Mouse (Mus musculus) midbrain, postnatal 0 days (tissue): ENCODE data around the gene Ugt1a9. TPM values are rescaled to one million over a fixed set of nuclear protein-coding genes. Genes with fewer than 3 reads are reported as not detected.

Experiments
- ATAC-seq: fragments of 200-750 bp; cut with Nextera tagmentation; 2 replicates; pipeline ENCODE4 v1.8.0; 2017; ENCODE audit warnings: moderate number of reproducible peaks, mild to moderate bottlenecking, moderate TSS enrichment, moderate library complexity; ENCODE audit not compliant: low FRiP score
- DNase-seq: peaks from one replicate; pipeline ENCODE4 v3.0.0-alpha.2; 2015; ENCODE audit warnings: low spot score
- H3K27ac ChIP-seq: fragments of 300-500 bp; sonication (generic); 2 replicates; pipeline ENCODE4 v1.5.1; 2014; ENCODE audit warnings: low read depth, mild to moderate bottlenecking, low read length, mixed read lengths
- H3K27me3 ChIP-seq: fragments of 300-500 bp; sonication (generic); 2 replicates; pipeline ENCODE4 v1.6.1; 2014; ENCODE audit warnings: low read length, control low read depth, mixed read lengths; ENCODE audit not compliant: insufficient read depth
- H3K36me3 ChIP-seq: fragments of 300-500 bp; sonication (generic); 2 replicates; pipeline ENCODE4 v1.6.1; 2014; ENCODE audit warnings: low read length, control low read depth, mixed read lengths; ENCODE audit not compliant: insufficient read depth
- H3K4me1 ChIP-seq: fragments of 300-500 bp; sonication (generic); 2 replicates; pipeline ENCODE4 v1.6.1; 2014; ENCODE audit warnings: mild to moderate bottlenecking, control low read depth, antibody characterized with exemption, low read length, mixed read lengths; ENCODE audit not compliant: insufficient read depth
- H3K4me2 ChIP-seq: fragments of 300-500 bp; sonication (generic); 2 replicates; pipeline ENCODE4 v1.6.1; 2014; ENCODE audit warnings: low read depth, mild to moderate bottlenecking, low read length, mixed read lengths; ENCODE audit not compliant: poor library complexity, severe bottlenecking
- H3K4me3 ChIP-seq: fragments of 300-500 bp; sonication (generic); 2 replicates; pipeline ENCODE4 v1.5.1; 2014; ENCODE audit warnings: low read depth, mild to moderate bottlenecking, low read length, moderate library complexity
- H3K9ac ChIP-seq: fragments of 300-500 bp; sonication (generic); replicated peaks from 2 replicates; pipeline ENCODE4 v1.6.1; 2014; ENCODE audit warnings: mild to moderate bottlenecking, low read length, moderate library complexity, mixed read lengths; ENCODE audit not compliant: poor library complexity, severe bottlenecking
- H3K9me3 ChIP-seq: fragments of 300-500 bp; sonication (generic); 2 replicates; pipeline ENCODE4 v1.6.1; 2016; ENCODE audit warnings: low read length, control low read depth
- CTCF ChIP-seq: IDR thresholded peaks from 2 replicates; pipeline ENCODE4 v1.5.1; 2016; ENCODE audit warnings: antibody characterized with exemption, mild to moderate bottlenecking
- WGBS: fragments of 180-500 bp; shearing (Covaris S2); extraction: QIAGEN DNeasy Blood & Tissue Kit; methylation state at CpG from one replicate; pipeline ENCODE4 v1.1.7; 2014; 5-methylcytosine and 5-hydroxymethylcytosine counted together
- polyA plus RNA-seq: library from polyadenylated mRNA; unstranded; fragments of >200 nt; fragmentation: Nextera tagmentation; extraction: Ambion mirVana; gene quantifications from 2 replicates; pipeline ENCODE4 v1.2.1, GENCODE M21; 2015
- total RNA-seq: library from RNA; depleted of rRNA; stranded (reverse); fragments of >200 nt; gene quantifications from 2 replicates; pipeline ENCODE4 v1.2.3, GENCODE M21; 2014

The Ugt1a9 gene
- total and polyA plus RNA-seq, 2 experiments from 2014 or later, result not detected

- DNase-seq (no peak), ATAC-seq (no peak)
- H3K36me3 ChIP-seq, result no peaks in the 10 kb centered on the region
- H3K9ac ChIP-seq, result no peak overlapping the region
- no peak overlapping the region for H3K4me2 ChIP-seq
- H3K4me3 ChIP-seq, result no peak overlapping the region
- no peaks in the 10 kb centered on the region for H3K4me1 ChIP-seq
- no peak overlapping the region for H3K27ac ChIP-seq
- 85% methylated on average over 2 of the region's 2 CpGs for WGBS
- no peak for TF ChIP-seq CTCF
- peaks cover 11% of the 10 kb centered on the region for H3K9me3 ChIP-seq
- H3K27me3 ChIP-seq, result no peaks in the 10 kb centered on the region
Observed at GRCm38 (mm10) chr1:88206843-88207479, 136.4 kb downstream of the Ugt1a9 start.

DNA sequence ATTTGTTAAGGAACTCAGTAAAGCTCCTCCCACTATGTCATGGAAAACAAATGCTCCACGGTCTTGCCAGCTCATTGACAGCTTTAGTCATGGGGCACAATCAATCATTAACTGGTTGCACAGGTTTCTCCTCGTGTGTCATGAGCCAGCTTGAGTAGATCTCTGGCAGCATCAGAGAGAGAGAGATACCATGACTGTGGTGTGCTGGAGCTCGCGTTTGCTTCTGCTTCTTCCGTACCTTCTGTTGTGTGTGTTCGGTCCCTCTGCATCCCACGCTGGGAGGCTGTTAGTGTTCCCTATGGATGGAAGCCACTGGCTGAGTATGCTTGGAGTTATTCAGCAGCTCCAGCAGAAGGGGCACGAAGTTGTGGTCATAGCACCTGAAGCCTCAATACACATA is 141.2 kb downstream of the Ugt1a9 start, which contains the start of gene Ugt1a1:
TSS of gene Ugt1a1 (plus strand) at position 148 of the 400 bp plus-strand sequence.
- no peak for TF ChIP-seq CTCF
- no peaks in the 10 kb centered on the region for H3K4me1 ChIP-seq
- no peak within 1 kb of the TSS for H3K4me3 ChIP-seq
- ATAC-seq, result 0 out of 2 replicates have a peak, but pooled peaks have one; percentile 8
- no peak within 1 kb of the TSS for H3K4me2 ChIP-seq
- no peak within 1 kb of the TSS for H3K9ac ChIP-seq
- peak; percentile 8 for DNase-seq
- WGBS, result 69% methylated on average over 8 of the region's 8 CpGs
- no peaks in the 10 kb centered on the region for H3K36me3 ChIP-seq
- no peaks in the 10 kb centered on the region for H3K27me3 ChIP-seq
- peaks cover 51% of the 10 kb centered on the region for H3K9me3 ChIP-seq
- H3K27ac ChIP-seq, result no peak within 1 kb of the TSS

DNA sequence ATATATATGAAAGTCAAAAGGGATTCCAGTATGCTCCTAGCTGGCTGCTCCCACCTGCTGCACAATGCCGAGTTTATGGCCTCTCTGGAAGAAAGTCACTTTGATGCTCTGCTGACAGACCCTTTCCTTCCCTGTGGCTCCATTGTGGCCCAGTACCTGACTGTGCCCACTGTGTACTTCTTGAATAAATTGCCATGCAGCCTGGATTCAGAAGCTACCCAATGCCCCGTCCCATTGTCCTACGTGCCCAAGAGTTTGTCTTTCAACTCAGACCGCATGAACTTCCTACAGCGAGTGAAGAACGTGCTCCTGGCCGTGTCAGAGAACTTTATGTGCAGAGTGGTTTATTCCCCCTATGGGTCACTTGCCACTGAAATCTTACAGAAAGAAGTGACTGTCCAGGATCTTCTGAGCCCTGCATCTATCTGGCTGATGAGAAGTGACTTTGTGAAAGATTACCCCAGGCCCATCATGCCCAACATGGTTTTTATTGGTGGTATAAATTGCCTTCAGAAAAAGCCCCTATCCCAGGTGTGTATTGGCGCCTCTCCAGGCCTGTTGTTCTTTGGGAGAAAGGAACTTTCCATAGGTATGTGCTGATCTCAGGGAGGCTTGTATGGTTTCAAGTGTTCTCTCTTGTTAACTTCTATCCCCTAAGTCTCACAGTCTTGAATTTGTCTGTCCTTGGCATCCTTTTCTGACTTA is 141.9 kb downstream of the Ugt1a9 start:
- no peak overlapping the region for H3K4me2 ChIP-seq
- no peak overlapping the region for H3K9ac ChIP-seq
- H3K4me1 ChIP-seq, result no peaks in the 10 kb centered on the region
- WGBS, result 60% methylated on average over 8 of the region's 8 CpGs
- no peaks in the 10 kb centered on the region for H3K27me3 ChIP-seq
- DNase-seq (no peak), ATAC-seq (peak; percentile 18; the same call in 1 of the 2 replicates)
- H3K36me3 ChIP-seq, result no peaks in the 10 kb centered on the region
- no peak overlapping the region for H3K4me3 ChIP-seq
- peaks cover 51% of the 10 kb centered on the region for H3K9me3 ChIP-seq
- H3K27ac ChIP-seq, result no peak overlapping the region
- no peak for TF ChIP-seq CTCF

- no peak overlapping the region for H3K9ac ChIP-seq
- H3K4me1 ChIP-seq, result no peaks in the 10 kb centered on the region
- no peak overlapping the region for H3K4me3 ChIP-seq
- H3K36me3 ChIP-seq, result no peaks in the 10 kb centered on the region
- 78% methylated on average over 1 of the region's 1 CpGs for WGBS
- no peaks in the 10 kb centered on the region for H3K27me3 ChIP-seq
- DNase-seq (peak; percentile 2), ATAC-seq (no peak)
- TF ChIP-seq CTCF, result no peak
- no peak overlapping the region for H3K27ac ChIP-seq
- H3K4me2 ChIP-seq, result no peak overlapping the region
- H3K9me3 ChIP-seq, result peaks cover 51% of the 10 kb centered on the region
Observed at GRCm38 (mm10) chr1:88213061-88213460, 142.5 kb downstream of the Ugt1a9 start.

DNA sequence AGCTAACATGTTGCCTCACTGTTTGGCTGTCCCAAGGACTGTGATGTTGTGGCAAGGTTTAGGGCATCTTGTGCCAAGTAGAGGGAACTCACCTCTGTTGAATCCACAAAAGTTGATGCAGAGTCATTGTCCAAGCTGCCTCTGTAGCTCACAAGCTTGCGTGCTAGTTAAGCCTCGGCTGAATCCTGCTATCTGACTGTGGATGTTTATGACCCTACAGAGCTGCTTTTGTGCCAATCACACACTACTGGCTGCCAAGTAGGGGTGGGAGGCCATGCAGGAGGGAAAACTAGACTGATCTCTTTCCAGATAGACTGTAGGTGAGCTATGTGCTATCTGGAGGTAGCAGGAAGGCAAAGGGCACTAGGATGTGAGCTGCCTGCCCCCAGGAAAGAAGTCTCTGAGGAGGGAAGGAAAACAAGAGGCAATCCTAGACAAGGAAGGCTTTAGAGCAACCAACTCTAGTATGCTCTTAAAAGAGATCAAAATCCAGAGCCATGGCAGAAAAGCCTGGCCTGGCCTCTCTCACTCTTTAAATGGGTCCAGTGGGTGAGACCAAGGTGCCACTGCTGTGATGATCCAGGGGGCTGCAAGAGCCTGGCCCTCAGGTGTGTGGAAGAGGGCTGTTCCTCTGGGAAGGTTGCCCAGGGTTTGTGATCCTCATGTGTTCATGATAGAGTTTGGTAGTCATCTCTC is 143.3 kb downstream of the Ugt1a9 start:
- ATAC-seq (peak; percentile 26; the same call in 1 of the 2 replicates), DNase-seq (peak; percentile 24)
- Histone ChIP-seq H3K4me2 (no peak overlapping the region), H3K4me3 (no peak overlapping the region), H3K9me3 (peaks cover 51% of the 10 kb centered on the region), H3K9ac (no peak overlapping the region), H3K27ac (no peak overlapping the region), H3K4me1 (no peaks in the 10 kb centered on the region), H3K36me3 (no peaks in the 10 kb centered on the region), H3K27me3 (no peaks in the 10 kb centered on the region)
- no peak for TF ChIP-seq CTCF
- 82% methylated on average over 2 of the region's 2 CpGs for WGBS
